Mouse (Mus musculus): ENCODE results near the gene Col5a3. TPM values are rescaled to one million over a fixed set of nuclear protein-coding genes. Genes with fewer than 3 reads are reported as not detected.

The Col5a3 gene
- polyA plus RNA-seq, 1 experiment = 1.3 TPM

DNA sequence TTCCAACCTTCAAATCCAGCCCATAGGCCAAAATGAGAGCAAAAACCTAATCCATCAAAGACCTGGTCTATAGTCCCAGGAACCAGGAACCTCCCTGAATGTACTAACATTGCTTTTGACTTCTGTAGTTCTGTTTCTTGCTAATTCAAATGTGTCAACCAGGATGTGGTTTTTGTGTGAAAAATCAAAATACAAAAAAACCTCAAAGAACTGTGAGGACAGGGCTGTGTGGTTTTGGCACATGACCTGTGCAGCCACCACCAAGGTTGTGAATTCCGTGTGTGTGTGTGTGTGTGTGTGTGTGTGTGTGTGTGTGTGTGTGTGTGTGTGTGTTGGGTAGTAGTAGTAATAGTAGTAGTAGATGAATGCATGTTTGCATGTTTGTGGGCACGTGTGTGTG lies 49.6 kb downstream of the Col5a3 start:
- no peaks in the 10 kb centered on the region for H3K9me3 ChIP-seq (replicated peaks; ENCODE audit: control insufficient read depth, insufficient read depth, low read length, poor library complexity, severe bottlenecking)
- H3K36me3 ChIP-seq (ENCODE audit: control insufficient read depth, insufficient read depth, low read length, poor library complexity, severe bottlenecking) = no peaks in the 10 kb centered on the region
- H3K9ac ChIP-seq (ENCODE audit: low read depth, poor library complexity, severe bottlenecking) = no peak overlapping the region
- no peak overlapping the region for H3K4me3 ChIP-seq (ENCODE audit: low read depth, low read length)
- H3K4me1 ChIP-seq (ENCODE audit: control insufficient read depth, insufficient read depth, low read length) = no peaks in the 10 kb centered on the region
- TF ChIP-seq EP300 (IDR thresholded peaks at IDR 0.05; ENCODE audit: insufficient read depth, low read depth, low read length) = no peak
- TF ChIP-seq POLR2A (IDR thresholded peaks at IDR 0.05; ENCODE audit: insufficient read depth, low read length) = no peak
- TF ChIP-seq CTCF (IDR thresholded peaks at IDR 0.05; ENCODE audit: low read depth, low read length) = no peak
- H3K27ac ChIP-seq (ENCODE audit: insufficient read depth, low read length) = no peak overlapping the region
- H3K27me3 ChIP-seq (ENCODE audit: control insufficient read depth, insufficient read depth, low read length, poor library complexity, severe bottlenecking) = no peaks in the 10 kb centered on the region

DNA sequence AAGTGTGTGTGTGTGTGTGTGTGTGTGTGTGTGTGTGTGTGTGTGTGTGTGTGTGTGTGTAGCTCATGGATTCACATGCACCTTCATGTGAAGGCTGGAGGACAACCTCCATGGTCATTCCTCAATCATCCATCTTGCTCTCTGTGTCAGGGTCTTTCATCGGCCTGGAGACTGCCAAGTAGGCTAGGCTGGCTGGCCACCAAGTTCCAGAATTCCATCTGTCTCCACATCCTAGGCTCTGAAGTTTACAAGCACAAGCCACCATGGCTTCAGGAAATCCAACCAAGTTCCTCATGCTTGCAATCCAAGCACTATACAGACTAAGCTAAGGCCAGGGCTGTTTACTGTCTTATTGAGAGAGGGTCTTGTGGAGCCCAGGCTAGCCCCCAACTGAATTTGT lies 51.8 kb downstream of the Col5a3 start:
- TF ChIP-seq CTCF (IDR thresholded peaks at IDR 0.05; ENCODE audit: low read depth, low read length) (no peak), POLR2A (IDR thresholded peaks at IDR 0.05; ENCODE audit: insufficient read depth, low read length) (no peak), EP300 (IDR thresholded peaks at IDR 0.05; ENCODE audit: insufficient read depth, low read depth, low read length) (no peak)
- Histone ChIP-seq H3K36me3 (ENCODE audit: control insufficient read depth, insufficient read depth, low read length, poor library complexity, severe bottlenecking) (no peaks in the 10 kb centered on the region), H3K4me3 (ENCODE audit: low read depth, low read length) (no peak overlapping the region), H3K4me1 (ENCODE audit: control insufficient read depth, insufficient read depth, low read length) (no peaks in the 10 kb centered on the region), H3K27ac (ENCODE audit: insufficient read depth, low read length) (no peak overlapping the region), H3K27me3 (ENCODE audit: control insufficient read depth, insufficient read depth, low read length, poor library complexity, severe bottlenecking) (no peaks in the 10 kb centered on the region), H3K9me3 (replicated peaks; ENCODE audit: control insufficient read depth, insufficient read depth, low read length, poor library complexity, severe bottlenecking) (no peaks in the 10 kb centered on the region), H3K9ac (ENCODE audit: low read depth, poor library complexity, severe bottlenecking) (no peak overlapping the region)

DNA sequence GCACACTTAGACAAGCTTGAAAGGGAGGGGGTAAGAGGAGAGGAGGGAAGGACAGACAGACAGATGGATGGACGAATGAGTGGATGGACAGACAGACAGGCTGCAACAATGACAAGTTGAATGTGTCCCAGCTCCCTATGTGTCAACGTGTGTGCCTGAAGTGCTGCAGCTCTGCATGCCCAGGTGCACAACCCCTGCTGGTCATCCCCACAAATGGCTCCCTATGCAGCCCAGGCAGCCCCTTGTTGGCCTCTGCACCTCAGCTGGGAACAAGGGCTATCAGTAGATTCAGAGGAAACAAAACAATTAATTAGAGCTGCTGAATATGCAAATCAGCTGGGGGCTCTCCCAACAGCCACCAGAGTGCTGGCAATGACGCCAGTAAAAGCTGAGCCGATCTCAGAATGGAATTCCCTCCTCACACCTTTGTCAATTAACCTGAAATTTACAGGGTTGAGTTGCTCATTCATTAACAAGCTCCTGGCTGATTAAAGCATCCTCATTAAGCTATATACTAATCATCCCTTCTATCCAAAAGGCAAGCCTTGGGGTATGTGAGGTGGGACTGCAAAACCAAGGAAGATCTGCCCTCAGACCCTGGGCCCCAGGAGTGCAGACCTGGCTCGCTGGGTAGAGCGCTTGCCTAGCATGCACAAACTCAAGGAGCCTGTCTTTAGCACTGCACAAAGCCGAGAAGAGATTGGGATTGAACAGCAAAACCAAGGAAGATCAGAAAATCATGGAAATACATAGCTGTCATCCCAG lies 52.5 kb downstream of the Col5a3 start:
- no peak for TF ChIP-seq EP300 (IDR thresholded peaks at IDR 0.05; ENCODE audit: insufficient read depth, low read depth, low read length)
- no peak for TF ChIP-seq POLR2A (IDR thresholded peaks at IDR 0.05; ENCODE audit: insufficient read depth, low read length)
- no peak for TF ChIP-seq CTCF (IDR thresholded peaks at IDR 0.05; ENCODE audit: low read depth, low read length)
- H3K36me3 ChIP-seq (ENCODE audit: control insufficient read depth, insufficient read depth, low read length, poor library complexity, severe bottlenecking) = no peaks in the 10 kb centered on the region

DNA sequence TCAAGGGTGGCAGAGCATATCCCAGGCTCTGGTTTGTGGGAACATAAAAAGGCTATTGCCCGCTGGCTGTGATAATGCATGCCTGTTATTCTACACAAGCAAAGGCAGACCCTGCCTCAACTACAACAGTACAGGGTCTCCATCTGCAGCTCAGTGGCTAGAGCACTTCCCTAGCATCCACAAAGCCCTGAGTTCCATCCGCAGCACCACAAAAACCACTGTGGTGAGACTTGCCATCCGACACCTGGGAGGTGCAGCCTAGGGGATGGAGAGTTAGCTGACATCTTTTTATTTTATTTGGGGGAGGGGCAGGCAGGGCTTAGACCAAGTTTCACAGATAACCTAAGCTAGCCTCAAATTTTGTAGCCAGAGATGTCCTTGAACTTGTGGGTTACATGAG lies 53.5 kb downstream of the Col5a3 start:
- H3K27me3 ChIP-seq (ENCODE audit: control insufficient read depth, insufficient read depth, low read length, poor library complexity, severe bottlenecking) = no peaks in the 10 kb centered on the region
- TF ChIP-seq POLR2A (IDR thresholded peaks at IDR 0.05; ENCODE audit: insufficient read depth, low read length) (no peak), CTCF (IDR thresholded peaks at IDR 0.05; ENCODE audit: low read depth, low read length) (no peak), EP300 (IDR thresholded peaks at IDR 0.05; ENCODE audit: insufficient read depth, low read depth, low read length) (no peak)
- H3K9me3 ChIP-seq (replicated peaks; ENCODE audit: control insufficient read depth, insufficient read depth, low read length, poor library complexity, severe bottlenecking) = no peaks in the 10 kb centered on the region
- H3K4me1 ChIP-seq (ENCODE audit: control insufficient read depth, insufficient read depth, low read length) = no peaks in the 10 kb centered on the region
- H3K4me3 ChIP-seq (ENCODE audit: low read depth, low read length) = no peak overlapping the region
- no peak overlapping the region for H3K9ac ChIP-seq (ENCODE audit: low read depth, poor library complexity, severe bottlenecking)
- no peaks in the 10 kb centered on the region for H3K36me3 ChIP-seq (ENCODE audit: control insufficient read depth, insufficient read depth, low read length, poor library complexity, severe bottlenecking)
- no peak overlapping the region for H3K27ac ChIP-seq (ENCODE audit: insufficient read depth, low read length)

More for the DNA sequence above, 52.5 kb downstream of the Col5a3 start:
- H3K27me3 ChIP-seq (ENCODE audit: control insufficient read depth, insufficient read depth, low read length, poor library complexity, severe bottlenecking) = no peaks in the 10 kb centered on the region
- no peaks in the 10 kb centered on the region for H3K9me3 ChIP-seq (replicated peaks; ENCODE audit: control insufficient read depth, insufficient read depth, low read length, poor library complexity, severe bottlenecking)
- no peak overlapping the region for H3K9ac ChIP-seq (ENCODE audit: low read depth, poor library complexity, severe bottlenecking)
- no peaks in the 10 kb centered on the region for H3K4me1 ChIP-seq (ENCODE audit: control insufficient read depth, insufficient read depth, low read length)
- H3K4me3 ChIP-seq (ENCODE audit: low read depth, low read length) = no peak overlapping the region
- no peak overlapping the region for H3K27ac ChIP-seq (ENCODE audit: insufficient read depth, low read length)

DNA sequence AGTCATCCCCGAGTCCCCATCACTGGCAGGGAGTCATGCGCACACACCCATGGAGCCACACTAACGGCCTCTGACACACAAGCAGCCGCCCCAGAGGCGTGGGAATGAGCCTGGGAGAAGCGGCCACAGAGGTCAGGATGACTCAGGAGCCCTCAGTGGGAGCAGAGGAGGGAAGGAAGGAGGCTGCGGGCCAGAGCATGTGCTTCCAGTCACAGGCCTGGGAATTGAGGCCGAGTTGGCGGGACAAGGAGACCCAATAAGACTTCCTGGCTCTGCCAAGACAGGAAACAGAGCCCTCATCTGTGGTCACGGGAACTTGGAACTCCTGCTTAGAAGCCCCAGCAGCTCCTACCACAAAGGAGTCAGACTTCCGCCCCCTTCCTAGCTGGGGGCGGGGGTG lies 54.1 kb downstream of the Col5a3 start:
- Histone ChIP-seq H3K27ac (ENCODE audit: insufficient read depth, low read length) (no peak overlapping the region), H3K36me3 (ENCODE audit: control insufficient read depth, insufficient read depth, low read length, poor library complexity, severe bottlenecking) (no peaks in the 10 kb centered on the region), H3K9ac (ENCODE audit: low read depth, poor library complexity, severe bottlenecking) (no peak overlapping the region), H3K4me1 (ENCODE audit: control insufficient read depth, insufficient read depth, low read length) (no peaks in the 10 kb centered on the region), H3K27me3 (ENCODE audit: control insufficient read depth, insufficient read depth, low read length, poor library complexity, severe bottlenecking) (no peaks in the 10 kb centered on the region), H3K9me3 (replicated peaks; ENCODE audit: control insufficient read depth, insufficient read depth, low read length, poor library complexity, severe bottlenecking) (no peaks in the 10 kb centered on the region), H3K4me3 (ENCODE audit: low read depth, low read length) (no peak overlapping the region)
- TF ChIP-seq POLR2A (IDR thresholded peaks at IDR 0.05; ENCODE audit: insufficient read depth, low read length) (no peak), EP300 (IDR thresholded peaks at IDR 0.05; ENCODE audit: insufficient read depth, low read depth, low read length) (no peak), CTCF (IDR thresholded peaks at IDR 0.05; ENCODE audit: low read depth, low read length) (no peak)

DNA sequence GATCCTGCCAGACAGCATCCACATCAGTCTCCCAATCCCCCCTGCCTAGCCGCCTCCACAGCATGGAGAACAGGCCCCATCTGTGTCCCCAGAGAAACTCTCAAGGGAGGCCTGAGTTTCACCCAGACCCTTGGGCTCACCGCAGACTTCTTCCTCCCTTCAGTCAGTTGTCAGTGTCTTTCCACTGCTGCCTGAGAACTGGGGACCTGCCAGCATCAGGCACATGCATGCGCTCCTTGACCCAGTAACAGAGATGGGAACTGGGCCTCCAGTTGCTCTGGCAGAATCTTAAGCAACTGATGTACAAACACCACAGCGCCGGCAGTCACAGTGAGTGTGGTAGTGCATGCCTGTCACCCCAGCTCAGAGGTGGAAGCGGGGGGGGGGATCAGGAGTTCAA lies 56.0 kb downstream of the Col5a3 start:
- no peaks in the 10 kb centered on the region for H3K4me1 ChIP-seq (ENCODE audit: control insufficient read depth, insufficient read depth, low read length)
- H3K9ac ChIP-seq (ENCODE audit: low read depth, poor library complexity, severe bottlenecking) = no peak overlapping the region
- H3K27me3 ChIP-seq (ENCODE audit: control insufficient read depth, insufficient read depth, low read length, poor library complexity, severe bottlenecking) = no peaks in the 10 kb centered on the region
- H3K4me3 ChIP-seq (ENCODE audit: low read depth, low read length) = no peak overlapping the region
- H3K9me3 ChIP-seq (replicated peaks; ENCODE audit: control insufficient read depth, insufficient read depth, low read length, poor library complexity, severe bottlenecking) = no peaks in the 10 kb centered on the region
- no peak for TF ChIP-seq CTCF (IDR thresholded peaks at IDR 0.05; ENCODE audit: low read depth, low read length)
- no peaks in the 10 kb centered on the region for H3K36me3 ChIP-seq (ENCODE audit: control insufficient read depth, insufficient read depth, low read length, poor library complexity, severe bottlenecking)
- H3K27ac ChIP-seq (ENCODE audit: insufficient read depth, low read length) = no peak overlapping the region

Data from ES-Bruce4 (cell line).